Mouse (Mus musculus) thymus, postnatal 4 days (tissue): ENCODE measurements around the gene Tm9sf1.

Experiments
- DNase-seq: peaks from one replicate; pipeline ENCODE4 v3.0.0; 2021

Gene Tm9sf1

GRCm38 (mm10) chr14:55634874-55635522 lies 8.6 kb downstream of the Tm9sf1 start:
- no peak for DNase-seq

DNA sequence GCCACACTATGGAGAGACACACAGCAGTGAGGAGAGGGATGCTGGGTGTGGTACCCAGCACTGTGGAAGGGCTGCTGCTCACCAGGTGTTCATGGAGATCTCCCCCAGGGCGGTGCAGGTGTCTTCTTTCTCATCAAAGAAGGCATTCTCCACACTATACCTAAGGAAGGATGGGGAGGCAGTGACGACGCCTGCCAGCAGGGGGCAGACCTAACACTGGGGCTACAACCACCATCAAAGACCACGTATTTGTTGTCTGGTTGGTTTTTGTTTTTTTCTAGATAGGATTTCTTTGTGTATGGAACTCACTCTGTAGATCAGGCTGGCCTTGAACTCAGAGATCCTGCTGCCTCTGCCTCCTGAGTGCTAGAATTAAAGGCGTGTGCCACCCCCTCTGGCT lies 14.3 kb downstream of the Tm9sf1 start:
- peak; percentile 94 for DNase-seq

GRCm38 (mm10) chr14:55628077-55628827 lies 15.4 kb downstream of the Tm9sf1 start:
- no peak for DNase-seq

- DNase-seq, result peak; percentile 31
Measured at GRCm38 (mm10) chr14:55618486-55619195, 25.0 kb downstream of the Tm9sf1 start.

GRCm38 (mm10) chr14:55617822-55618221 lies 25.8 kb downstream of the Tm9sf1 start, which contains the start of gene Rec8:
Gene Rec8 (plus strand): TSS chr14:55618037.
- DNase-seq, result no peak

GRCm38 (mm10) chr14:55616844-55617243 lies 26.8 kb downstream of the Tm9sf1 start:
- DNase-seq, result no peak

DNA sequence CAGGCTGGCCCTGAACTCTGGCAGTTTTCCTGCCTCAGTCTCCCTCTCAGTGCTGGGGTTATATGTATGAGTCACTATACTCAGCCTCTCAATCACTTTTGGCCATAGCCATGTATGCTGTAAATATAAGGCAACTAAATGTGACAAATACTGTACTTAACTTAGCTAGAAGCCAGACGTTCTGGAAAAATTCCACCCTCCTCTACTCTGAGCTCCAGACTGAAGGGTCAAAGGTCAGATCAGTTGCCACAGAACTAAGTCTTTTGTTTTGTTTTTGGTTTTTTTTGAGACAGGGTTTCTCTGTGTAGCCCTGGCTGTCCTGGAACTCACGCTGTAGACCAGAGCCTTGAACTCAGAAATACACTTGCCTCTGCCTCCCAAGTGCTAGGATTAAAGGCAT lies 27.7 kb downstream of the Tm9sf1 start:
- no peak for DNase-seq

DNA sequence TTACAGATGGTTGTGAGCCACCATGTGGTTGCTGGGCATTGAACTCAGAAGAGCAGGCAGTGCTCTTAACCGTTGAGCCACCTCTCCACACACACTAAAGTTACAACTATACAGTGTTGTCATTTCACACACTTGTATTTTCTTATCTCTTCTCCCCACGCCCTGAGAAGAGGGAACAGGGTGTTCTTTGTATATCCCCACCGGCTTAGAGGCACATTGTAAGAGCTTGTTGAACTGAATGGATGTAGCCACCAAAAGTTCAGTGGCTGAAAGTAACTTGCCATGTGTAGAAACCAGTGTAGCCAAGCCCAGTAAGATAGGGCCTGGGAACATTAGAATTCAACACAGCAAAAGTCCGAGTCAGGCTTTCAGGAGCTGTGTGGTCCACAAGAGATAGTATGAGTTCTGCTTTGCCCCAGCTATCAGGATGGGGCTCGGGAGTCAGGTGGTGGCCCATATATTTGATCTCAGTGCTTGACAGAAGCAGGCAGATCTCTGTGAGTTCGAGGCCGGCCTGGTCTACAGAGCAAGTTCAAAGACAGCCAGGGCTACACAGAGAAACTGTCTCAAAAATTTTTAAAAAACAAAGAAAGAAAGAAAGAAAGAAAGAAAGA lies 28.9 kb downstream of the Tm9sf1 start:
- DNase-seq, result no peak

GRCm38 (mm10) chr14:55613346-55613745 lies 30.3 kb downstream of the Tm9sf1 start:
- no peak for DNase-seq

GRCm38 (mm10) chr14:55608339-55608738 lies 35.3 kb downstream of the Tm9sf1 start:
- no peak for DNase-seq

GRCm38 (mm10) chr14:55605743-55606459 lies 37.7 kb downstream of the Tm9sf1 start:
- no peak for DNase-seq

DNA sequence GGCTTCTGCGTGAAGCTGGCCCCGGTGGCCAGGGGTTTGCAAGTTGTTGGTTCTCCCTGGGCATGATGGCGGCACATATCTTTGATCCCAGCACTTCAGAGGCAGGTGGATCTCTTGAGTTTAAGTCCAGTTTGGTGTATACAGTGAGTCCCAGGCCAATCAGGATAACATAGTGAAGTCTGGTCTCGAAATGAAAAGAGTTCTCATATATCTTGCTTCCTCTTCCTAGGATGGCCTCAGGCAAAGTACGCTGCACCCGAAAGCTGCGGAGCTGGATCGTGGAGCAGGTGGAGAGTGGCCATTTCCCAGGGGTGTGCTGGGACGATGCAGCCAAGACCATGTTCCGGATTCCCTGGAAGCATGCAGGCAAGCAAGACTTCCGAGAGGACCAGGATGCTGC lies 38.8 kb downstream of the Tm9sf1 start:
- DNase-seq, result no peak

- peak; percentile 93 for DNase-seq
Measured at GRCm38 (mm10) chr14:55603633-55604576, 39.7 kb downstream of the Tm9sf1 start.

GRCm38 (mm10) chr14:55603271-55603632 lies 40.4 kb downstream of the Tm9sf1 start, which contains the start of gene Irf9:
Gene Irf9 (plus strand): TSS chr14:55603571.
- no peak for DNase-seq

- no peak for DNase-seq
Measured at GRCm38 (mm10) chr14:55598521-55599390, 44.9 kb downstream of the Tm9sf1 start.

DNA sequence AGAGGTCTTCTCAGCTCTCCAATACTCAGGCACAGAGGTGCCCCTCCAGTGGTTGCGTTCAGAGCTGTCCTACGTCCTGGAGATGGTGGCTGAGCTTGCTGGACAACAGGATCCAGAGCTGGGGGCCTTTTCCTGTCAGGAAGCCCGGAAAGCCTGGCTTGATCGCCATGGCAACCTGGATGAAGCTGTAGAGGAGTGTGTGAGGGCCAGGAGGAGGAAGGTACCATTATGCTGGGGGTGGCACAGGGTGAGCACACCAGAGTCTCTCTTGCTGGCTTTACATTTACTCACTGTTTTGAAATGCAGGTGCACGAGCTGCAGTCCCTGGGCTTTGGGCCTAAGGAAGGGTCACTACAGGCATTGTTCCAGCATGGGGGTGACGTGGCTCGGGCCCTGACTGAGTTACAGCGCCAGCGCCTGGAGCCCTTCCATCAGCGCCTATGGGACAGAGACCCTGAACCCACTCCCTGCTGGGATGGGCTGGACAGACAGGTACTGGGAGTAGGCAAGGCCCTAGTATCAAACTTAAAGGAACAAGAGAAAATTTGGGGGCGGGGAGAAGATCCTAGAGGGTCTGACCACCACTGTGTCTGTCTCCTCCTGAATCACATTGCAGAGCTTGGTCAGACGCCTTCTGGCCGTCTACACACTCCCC lies 47.4 kb downstream of the Tm9sf1 start:
- no peak for DNase-seq

- no peak for DNase-seq
Measured at GRCm38 (mm10) chr14:55592226-55592625, 51.4 kb downstream of the Tm9sf1 start.

GRCm38 (mm10) chr14:55591331-55591891 lies 52.2 kb downstream of the Tm9sf1 start, which contains the start of gene Rnf31:
Gene Rnf31 (plus strand): TSS chr14:55591708.
- DNase-seq, result peak; percentile 83

DNA sequence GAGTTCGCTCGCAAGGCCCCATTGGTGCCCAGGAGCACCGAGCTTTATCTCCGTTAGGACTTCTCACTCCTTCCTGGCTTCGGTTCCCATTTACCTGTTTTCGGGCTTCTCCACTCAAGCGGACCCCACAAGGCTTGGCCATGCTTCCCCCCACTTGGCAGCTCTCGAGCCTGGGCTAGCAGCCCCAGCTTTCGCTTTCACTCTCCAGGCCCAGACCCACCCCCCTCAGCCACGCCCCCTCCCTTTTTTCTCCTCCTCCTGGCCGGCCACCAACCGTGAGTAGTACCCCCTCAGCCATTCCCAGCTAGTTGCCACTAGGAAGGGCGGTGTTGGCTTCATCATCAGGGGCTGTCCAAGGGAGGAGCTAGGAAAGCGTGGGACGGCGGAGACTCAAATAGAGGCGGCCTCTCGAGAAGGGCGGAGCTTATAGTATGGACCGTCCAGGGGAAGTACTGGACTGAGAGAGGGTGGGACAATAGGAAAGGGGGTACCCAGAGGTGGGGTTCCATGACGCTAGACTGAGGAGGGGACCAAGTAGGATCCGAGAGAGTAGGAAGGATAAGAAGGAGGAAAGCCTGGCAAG lies 52.8 kb downstream of the Tm9sf1 start, which contains the start of gene Psme2:
TSS of gene Psme2 (minus strand) at position 366 of the 583 bp plus-strand sequence.
- DNase-seq, result peak; percentile 75
